Mouse (Mus musculus) right cerebral cortex, adult 2 months (tissue): ENCODE results near the gene Dnajc28.
A peak's percentile ranks its signal among the peaks of the same experiment; 100 is the strongest.

Source experiments
- DNase-seq, 2 experiments: peaks; one replicate each; pipeline ENCODE4 v3.0.0; 2021 to 2022; ENCODE audit warnings: low spot score in 2 of 2

The Dnajc28 gene

GRCm38 (mm10) chr16:91592162-91592561, 26.7 kb downstream of the Dnajc28 start:
- DNase-seq = no peak

GRCm38 (mm10) chr16:91588703-91589102, 30.1 kb downstream of the Dnajc28 start:
- DNase-seq = no peak

- DNase-seq = no peak
Observed at GRCm38 (mm10) chr16:91587730-91588453, 30.9 kb downstream of the Dnajc28 start.

GRCm38 (mm10) chr16:91586244-91586643, 32.6 kb downstream of the Dnajc28 start:
- DNase-seq = no peak

GRCm38 (mm10) chr16:91585617-91586016, 33.2 kb downstream of the Dnajc28 start:
- DNase-seq = no peak

- DNase-seq = peak in 1 of 2 experiments; percentile 31
Observed at GRCm38 (mm10) chr16:91582307-91582706, 36.5 kb downstream of the Dnajc28 start.

GRCm38 (mm10) chr16:91578980-91579720, 39.7 kb downstream of the Dnajc28 start:
- DNase-seq = peak; percentile 17 to 21

- DNase-seq = no peak
Observed at GRCm38 (mm10) chr16:91575151-91575550, 43.7 kb downstream of the Dnajc28 start.

- DNase-seq = no peak
Observed at GRCm38 (mm10) chr16:91571105-91571504, 47.7 kb downstream of the Dnajc28 start.

GRCm38 (mm10) chr16:91568960-91569359, 49.9 kb downstream of the Dnajc28 start:
- DNase-seq = no peak

GRCm38 (mm10) chr16:91566002-91566401, 52.8 kb downstream of the Dnajc28 start:
- DNase-seq = no peak

- DNase-seq = no peak
Observed at GRCm38 (mm10) chr16:91565292-91565951, 53.4 kb downstream of the Dnajc28 start.

GRCm38 (mm10) chr16:91564580-91565291, 54.1 kb downstream of the Dnajc28 start:
- DNase-seq = no peak
